In the genomic region with DNA sequence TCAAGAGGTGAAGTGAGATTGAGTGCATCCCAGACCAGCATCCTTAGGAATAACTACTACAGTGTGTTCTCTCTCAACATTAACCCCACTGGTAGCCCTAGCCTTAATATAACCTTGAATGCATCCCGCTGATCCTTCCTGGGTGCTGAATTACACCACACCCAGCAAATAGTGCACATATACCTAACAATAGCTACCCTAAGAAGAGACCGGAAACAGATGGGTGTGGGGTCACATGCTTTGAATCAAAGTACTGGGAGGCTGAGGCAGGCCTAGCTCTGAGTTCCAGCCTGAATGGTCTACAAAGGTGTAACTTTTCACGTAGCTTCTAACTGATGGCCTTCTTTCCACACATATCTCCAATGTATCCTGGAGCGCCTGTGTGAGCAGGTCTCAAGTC, we compare ENCODE assay signal across 8 mouse cellular contexts. TPM values are rescaled to one million over a fixed set of nuclear protein-coding genes. Genes with fewer than 3 reads are reported as not detected.
DNase-seq lines count a peak whose midpoint lies in the region; ATAC-seq and TF ChIP-seq lines count a peak whose summit lies in the region.

No protein-coding gene starts in this region.

- H3K4me2 ChIP-seq in kidney, postnatal 0 days (ENCODE audit: low read length), result peak overlapping the region; percentile 74
- H3K4me2 ChIP-seq in hindbrain, postnatal 0 days (ENCODE audit: low read depth, low read length), result peak overlapping the region; percentile 88
- peak overlapping the region; percentile 87 for H3K4me2 ChIP-seq in midbrain, postnatal 0 days (ENCODE audit: low read depth, low read length, poor library complexity, severe bottlenecking)

- no peaks in the 10 kb centered on the region for H3K36me3 ChIP-seq in kidney, postnatal 0 days (ENCODE audit: insufficient read depth, low read length)
- no peaks in the 10 kb centered on the region for H3K36me3 ChIP-seq in hindbrain, postnatal 0 days (ENCODE audit: insufficient read depth, low read length)
- no peaks in the 10 kb centered on the region for H3K36me3 ChIP-seq in midbrain, postnatal 0 days (ENCODE audit: insufficient read depth, low read length)

- ATAC-seq in kidney, postnatal 0 days (replicated peaks; ENCODE audit: low FRiP score, low read depth), result no peak
- no peak for ATAC-seq in hindbrain, postnatal 0 days
- no peak for ATAC-seq in midbrain, postnatal 0 days (ENCODE audit: low FRiP score)
- no peak for ATAC-seq in megakaryocyte progenitor cell, adult 5-6 weeks (replicated peaks; ENCODE audit: poor library complexity)

- H3K9me3 ChIP-seq in kidney, postnatal 0 days (replicated peaks; ENCODE audit: low read length), result no peaks in the 10 kb centered on the region
- H3K9me3 ChIP-seq in hindbrain, postnatal 0 days (ENCODE audit: low read length), result no peaks in the 10 kb centered on the region
- H3K9me3 ChIP-seq in midbrain, postnatal 0 days (ENCODE audit: low read length), result no peaks in the 10 kb centered on the region

- H3K9ac ChIP-seq in kidney, postnatal 0 days (ENCODE audit: low read depth, low read length), result peak overlapping the region; percentile 80; the same call in 1 of the 2 replicates
- peak overlapping the region; percentile 88; the same call in 1 of the 2 replicates for H3K9ac ChIP-seq in hindbrain, postnatal 0 days (replicated peaks; ENCODE audit: low read length)
- H3K9ac ChIP-seq in midbrain, postnatal 0 days (replicated peaks; ENCODE audit: low read length, poor library complexity, severe bottlenecking), result no peak overlapping the region

- no peak for TF ChIP-seq CTCF in kidney, postnatal 0 days (IDR thresholded peaks at IDR 0.05; ENCODE audit: low read depth)
- TF ChIP-seq CTCF in hindbrain, postnatal 0 days (IDR thresholded peaks at IDR 0.05; ENCODE audit: low read depth), result no peak
- TF ChIP-seq CTCF in midbrain, postnatal 0 days (IDR thresholded peaks at IDR 0.05), result no peak

- H3K27ac ChIP-seq in kidney, postnatal 0 days, result peak overlapping the region; percentile 96
- 0 out of 2 replicates have a peak overlapping the region, but pooled peaks have one; percentile 96 for H3K27ac ChIP-seq in brown adipose tissue, adult 24 weeks (replicated peaks; ENCODE audit: low read depth, low read length)
- H3K27ac ChIP-seq in hindbrain, postnatal 0 days, result peak overlapping the region; percentile 98
- H3K27ac ChIP-seq in midbrain, postnatal 0 days (ENCODE audit: low read depth, low read length), result peak overlapping the region; percentile 100

- H3K27me3 ChIP-seq in kidney, postnatal 0 days (ENCODE audit: insufficient read depth, low read length), result no peaks in the 10 kb centered on the region
- H3K27me3 ChIP-seq in hindbrain, postnatal 0 days (ENCODE audit: insufficient read depth, low read length), result no peaks in the 10 kb centered on the region
- no peaks in the 10 kb centered on the region for H3K27me3 ChIP-seq in midbrain, postnatal 0 days (ENCODE audit: insufficient read depth, low read length)

- no peak for DNase-seq in kidney, postnatal 0 days (ENCODE audit: low spot score)
- no peak for DNase-seq in kidney, postnatal 4 days
- no peak for DNase-seq in hindbrain, postnatal 0 days (ENCODE audit: low spot score)
- DNase-seq in midbrain, postnatal 0 days (ENCODE audit: low spot score), result no peak
- DNase-seq in Muller cell, postnatal 12 days (ENCODE audit: inconsistent ontology term), result no peak
- DNase-seq in frontal cortex, postnatal 25 days (ENCODE audit: low spot score in 2 of 2), result no peak

- H3K4me1 ChIP-seq in kidney, postnatal 0 days (replicated peaks; ENCODE audit: insufficient read depth, low read length), result peaks cover 32% of the 10 kb centered on the region
- H3K4me1 ChIP-seq in brown adipose tissue, adult 24 weeks (ENCODE audit: control insufficient read depth, insufficient read depth, insufficient read length, low read length), result peaks cover 23% of the 10 kb centered on the region
- peaks cover 15% of the 10 kb centered on the region for H3K4me1 ChIP-seq in hindbrain, postnatal 0 days (ENCODE audit: insufficient read depth, low read length)
- H3K4me1 ChIP-seq in midbrain, postnatal 0 days (ENCODE audit: insufficient read depth, low read length), result 0 out of 2 replicates have a peak, but pooled peaks cover 3% of the 10 kb centered on the region

- 97% methylated on average over 4 of the region's 4 CpGs for WGBS in kidney, postnatal 0 days
- WGBS in hindbrain, postnatal 0 days, result 97% methylated on average over 4 of the region's 4 CpGs
- WGBS in midbrain, postnatal 0 days, result over 99% methylated on average over 4 of the region's 4 CpGs

- H3K4me3 ChIP-seq in kidney, postnatal 0 days (replicated peaks; ENCODE audit: low read depth, low read length), result no peak overlapping the region
- peak overlapping the region; percentile 89 for H3K4me3 ChIP-seq in brown adipose tissue, adult 24 weeks (ENCODE audit: insufficient read depth, low read depth, low read length)
- H3K4me3 ChIP-seq in hindbrain, postnatal 0 days (ENCODE audit: low read length), result peak overlapping the region; percentile 53
- no peak overlapping the region for H3K4me3 ChIP-seq in midbrain, postnatal 0 days (ENCODE audit: low read depth, low read length)

RNA-seq across cellular contexts. Expression of gene Ptma, which starts 37.8 kb away (rescaled TPM):
- polyA plus RNA-seq in kidney, postnatal 0 days (2015; fragmentation: Nextera tagmentation; extraction: Ambion mirVana), result 2,429 and 2,697 TPM in 2 replicates
- 280 and 322 TPM in 2 replicates for polyA plus RNA-seq in brown adipose tissue, adult 24 weeks (2012; ENCODE audit: insufficient read depth, insufficient read length, missing spikeins)
- total RNA-seq in hindbrain, postnatal 0 days (2014; rRNA removed), result 619 and 723 TPM in 2 replicates
- polyA plus RNA-seq in hindbrain, postnatal 0 days (2015; fragmentation: Nextera tagmentation; extraction: Ambion mirVana), result 1,399 and 1,474 TPM in 2 replicates
- total RNA-seq in midbrain, postnatal 0 days (2014; rRNA removed), result 947 and 1,050 TPM in 2 replicates
- polyA plus RNA-seq in midbrain, postnatal 0 days (2015; fragmentation: Nextera tagmentation; extraction: Ambion mirVana), result 1,199 and 1,354 TPM in 2 replicates
- total RNA-seq in megakaryocyte progenitor cell, adult 5-6 weeks (2015), result 6,310 and 6,455 TPM in 2 replicates
- total RNA-seq in megakaryocyte progenitor cell, adult 5-6 weeks (2017), result 6,827 and 7,265 TPM in 2 replicates

Comparison
In these comparisons a context has a peak if more than half of its experiments do, and no peak if none do; other contexts are left out.
1. H3K4me3 ChIP-seq: peak in brown adipose tissue, adult 24 weeks (single experiment) and hindbrain, postnatal 0 days (single experiment); none in kidney, postnatal 0 days (single experiment) and midbrain, postnatal 0 days (single experiment).
2. Peak in every context shown above with its lines, with median percentiles within 50 percentile points of each other: H3K27ac ChIP-seq and H3K4me2 ChIP-seq.